Mouse (Mus musculus): ENCODE measurements around the gene Akap3.

Gene Akap3

DNA sequence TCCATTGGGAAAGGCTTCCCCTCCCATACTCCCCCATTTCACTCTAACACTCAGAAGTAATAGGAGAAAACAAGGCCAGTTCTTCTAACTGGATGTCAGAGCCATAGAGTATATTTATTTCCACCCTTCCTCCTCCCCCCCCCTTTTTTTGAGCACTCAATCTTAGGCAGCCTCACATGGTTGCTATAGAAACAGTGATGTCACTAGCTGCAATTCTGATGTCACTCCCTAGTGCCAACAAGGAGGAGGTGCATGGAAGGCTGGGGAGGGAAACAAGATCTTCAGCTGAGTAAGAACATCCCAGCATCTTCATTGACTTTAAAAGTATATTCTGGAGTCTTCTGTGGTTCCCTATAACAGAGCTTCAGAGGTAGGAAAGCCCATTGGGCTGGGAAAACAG is at the start of gene Akap3:
TSS of gene Akap3 (plus strand) at position 218 of the 400 bp plus-strand sequence.
- in situ Hi-C loops (cut with MboI; ENCODE audit: unreplicated experiment in 2 of 2), result loop anchor here in 1 of 2 experiments (5.0 kb wide), 1 partner anchor 84 kb away; the partner anchor contains the start of genes D6Wsu163e and Rad51ap1

- in situ Hi-C loops (cut with MboI; ENCODE audit: unreplicated experiment in 2 of 2), result loop anchor here (10.0 to 25.0 kb wide), 2 partner anchors 306 to 318 kb away; partner anchors contain the start of gene Tigar (in 1 of the 2)
Observed at GRCm38 (mm10) chr6:126806783-126807182, 46.1 kb upstream of the Akap3 start.

GRCm38 (mm10) chr6:126808134-126808533 is 44.8 kb upstream of the Akap3 start:
- in situ Hi-C loops (cut with MboI; ENCODE audit: unreplicated experiment in 2 of 2), result loop anchor here (10.0 to 25.0 kb wide), 2 partner anchors 304 to 317 kb away; partner anchors contain the start of gene Tigar (in 1 of the 2)

DNA sequence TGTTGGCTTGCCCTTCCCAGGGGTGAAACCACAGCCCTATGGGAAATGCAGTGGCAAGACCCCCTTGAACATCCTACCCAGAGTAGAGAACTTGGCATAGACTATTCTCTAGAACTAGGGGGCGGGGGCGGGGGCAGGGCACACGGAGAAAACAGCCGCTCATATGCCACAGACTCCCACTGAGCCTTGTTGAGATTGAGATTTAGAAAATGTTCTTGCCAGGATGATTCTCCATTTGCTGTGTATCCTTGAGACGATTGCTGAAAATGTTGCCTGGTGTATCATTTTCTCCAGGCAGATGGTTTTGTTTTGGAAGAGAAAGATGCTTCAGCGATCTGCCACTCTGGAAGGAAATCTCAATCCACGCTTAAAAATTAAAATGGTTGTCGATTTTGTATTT is 44.3 kb upstream of the Akap3 start:
- in situ Hi-C loops (cut with MboI; ENCODE audit: unreplicated experiment in 2 of 2), result loop anchor here (10.0 to 25.0 kb wide), 2 partner anchors 304 to 316 kb away; partner anchors contain the start of gene Tigar (in 1 of the 2)

GRCm38 (mm10) chr6:126811481-126811880 is 41.4 kb upstream of the Akap3 start:
- in situ Hi-C loops (cut with MboI; ENCODE audit: unreplicated experiment in 2 of 2), result loop anchor here in 1 of 2 experiments (25.0 kb wide), 1 partner anchor 301 kb away; the partner anchor contains the start of gene Tigar

DNA sequence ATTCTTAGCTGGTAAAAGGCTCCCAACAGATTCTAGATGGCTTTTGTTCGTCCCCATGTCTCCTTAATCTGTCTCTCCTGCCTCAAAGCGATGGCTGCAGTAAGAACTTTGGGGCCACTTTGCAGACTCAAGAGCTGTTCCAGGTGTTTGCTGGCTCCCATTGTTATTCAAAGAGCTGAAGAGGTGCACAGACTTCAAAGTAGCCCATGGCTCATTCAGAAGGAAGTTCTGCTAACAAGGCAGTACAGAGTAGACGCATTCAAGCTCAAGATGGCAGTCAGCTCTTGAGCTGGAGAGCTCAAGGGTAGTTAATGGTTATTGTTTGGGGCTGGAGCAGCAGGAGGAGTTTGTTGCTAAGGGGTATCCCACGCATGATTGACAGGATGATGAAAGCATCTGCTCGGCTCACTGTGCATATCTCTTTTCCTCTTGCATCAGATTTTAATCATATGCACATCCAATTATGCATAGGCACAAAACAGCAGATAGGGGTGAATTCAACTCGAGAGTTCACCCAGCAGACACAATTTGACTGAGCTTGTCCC is 37.6 kb upstream of the Akap3 start:
- in situ Hi-C loops (cut with MboI; ENCODE audit: unreplicated experiment in 2 of 2), result loop anchor here in 1 of 2 experiments (25.0 kb wide), 1 partner anchor 297 kb away; the partner anchor contains the start of gene Tigar

- in situ Hi-C loops (cut with MboI; ENCODE audit: unreplicated experiment in 2 of 2), result loop anchor here in 1 of 2 experiments (25.0 kb wide), 1 partner anchor 296 kb away; the partner anchor contains the start of gene Tigar
Observed at GRCm38 (mm10) chr6:126816338-126816737, 36.6 kb upstream of the Akap3 start.

DNA sequence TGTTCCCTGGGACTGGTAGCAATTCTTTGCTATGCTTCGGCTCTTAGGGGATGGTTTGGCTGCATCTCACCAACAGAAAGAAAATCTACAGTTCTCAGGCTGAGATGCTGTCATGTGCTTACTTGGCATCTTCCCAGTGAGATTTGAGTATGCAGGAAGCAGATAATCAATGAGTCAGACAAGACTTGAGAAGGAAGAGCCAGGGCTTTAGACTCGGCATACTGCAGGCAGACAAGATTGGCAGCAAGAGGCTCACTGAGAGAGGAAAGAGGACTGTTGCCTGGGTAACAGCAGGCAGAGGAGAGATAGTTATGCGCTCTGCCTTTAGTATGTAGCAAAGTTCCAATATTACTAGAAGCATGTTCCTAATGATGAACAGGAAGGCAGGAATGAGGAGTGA is 29.8 kb upstream of the Akap3 start:
- in situ Hi-C loops (cut with MboI; ENCODE audit: unreplicated experiment in 2 of 2), result loop anchor here in 1 of 2 experiments (25.0 kb wide), 1 partner anchor 289 kb away; the partner anchor contains the start of gene Tigar

- in situ Hi-C loops (cut with MboI; ENCODE audit: unreplicated experiment in 2 of 2), result no loop called here
Observed at GRCm38 (mm10) chr6:126836628-126837027, 16.3 kb upstream of the Akap3 start.

DNA sequence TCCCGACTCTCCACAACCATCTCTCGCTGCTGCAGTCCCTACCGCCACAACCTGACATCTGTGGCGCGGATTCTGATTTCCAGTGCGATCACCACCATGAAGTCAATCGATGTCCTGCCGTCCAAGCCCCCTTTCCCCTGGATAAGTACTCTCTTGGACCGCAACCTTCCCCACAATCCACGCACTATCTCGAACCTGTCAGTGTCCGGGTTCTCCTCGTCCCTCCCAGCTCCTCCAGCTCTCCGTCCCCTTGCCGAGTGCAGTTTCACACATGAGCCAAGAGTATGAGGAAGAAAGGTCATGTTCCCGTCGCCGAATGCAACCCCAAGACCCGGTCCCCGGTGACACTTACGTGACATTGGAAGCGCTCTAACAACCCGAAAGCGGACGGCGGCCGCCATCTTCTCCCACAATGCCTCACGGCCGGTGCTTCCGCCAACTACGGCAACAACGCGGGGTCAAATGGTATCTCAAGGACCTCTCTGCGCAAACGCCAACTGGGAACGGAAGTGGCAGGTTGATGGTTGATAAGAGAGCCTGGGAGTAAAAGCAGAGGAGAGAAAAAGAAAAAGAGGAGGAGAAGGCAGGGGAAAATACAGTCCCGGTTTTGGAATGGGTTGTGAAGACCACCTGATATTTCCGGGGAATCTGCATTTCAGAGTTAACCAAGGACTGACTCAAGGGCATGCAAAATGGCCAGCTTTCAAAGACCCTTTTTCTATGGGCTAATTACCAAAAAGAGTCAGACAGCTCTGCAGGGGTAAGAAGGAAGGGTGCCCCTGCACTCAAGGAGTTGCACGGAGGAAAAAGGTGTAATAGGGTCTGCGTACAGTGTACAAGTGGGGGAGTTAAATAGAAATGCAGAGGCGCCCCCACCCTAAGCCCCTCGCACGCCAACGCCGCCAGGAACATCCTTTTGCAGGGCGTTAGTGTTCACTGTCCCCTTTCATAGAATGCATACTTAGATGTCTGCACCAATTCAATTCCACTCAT is 3.9 kb upstream of the Akap3 start, which contains the start of gene Ndufa9:
TSS of gene Ndufa9 (minus strand) at position 425 of the 993 bp plus-strand sequence.
- in situ Hi-C loops (cut with MboI; ENCODE audit: unreplicated experiment in 2 of 2), result no loop called here

GRCm38 (mm10) chr6:126877118-126877517 is 24.2 kb downstream of the Akap3 start:
- in situ Hi-C loops (cut with MboI; ENCODE audit: unreplicated experiment in 2 of 2), result no loop called here

DNA sequence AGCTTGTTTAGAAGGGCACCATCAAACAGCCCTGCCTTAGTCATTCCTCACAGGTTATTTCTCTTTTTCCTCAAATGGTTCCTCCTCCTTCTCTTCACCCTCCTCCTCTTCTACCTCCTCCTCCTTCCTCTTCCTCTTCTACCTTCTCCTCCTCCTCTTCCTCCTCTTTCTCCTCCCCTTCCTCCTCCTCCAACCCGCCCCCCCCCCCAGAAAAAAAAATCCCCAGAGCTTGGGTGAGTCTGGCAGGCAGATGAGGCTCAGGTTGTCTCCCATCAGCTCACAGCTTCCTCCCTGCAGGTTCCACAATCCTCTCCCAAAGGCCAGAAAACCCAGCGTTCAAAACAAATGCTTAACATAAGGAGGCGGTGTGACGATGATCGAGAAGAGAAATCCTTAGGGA is 54.5 kb downstream of the Akap3 start:
- in situ Hi-C loops (cut with MboI; ENCODE audit: unreplicated experiment in 2 of 2), result no loop called here

DNA sequence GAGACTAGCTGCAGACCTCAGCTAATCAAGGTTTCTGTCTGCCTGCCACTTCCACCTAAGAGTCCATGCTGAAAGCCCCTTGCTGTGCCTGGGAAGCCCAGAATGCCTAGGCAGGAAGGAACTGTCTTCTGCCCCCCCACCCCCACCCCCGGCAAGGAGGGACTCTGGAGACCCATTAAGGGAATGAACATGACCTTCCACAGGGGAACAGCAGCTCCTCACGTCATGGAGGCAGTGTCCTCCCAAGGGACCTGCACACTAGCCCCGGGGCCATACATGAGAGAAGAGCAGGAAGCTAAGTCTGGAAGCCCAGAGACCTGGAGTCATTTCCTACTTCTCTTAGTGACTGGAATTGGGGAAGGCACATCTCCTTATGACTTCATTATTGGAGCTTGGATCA is 55.0 kb downstream of the Akap3 start:
- in situ Hi-C loops (cut with MboI; ENCODE audit: unreplicated experiment in 2 of 2), result no loop called here

GRCm38 (mm10) chr6:126910727-126911126 is 57.8 kb downstream of the Akap3 start:
- in situ Hi-C loops (cut with MboI; ENCODE audit: unreplicated experiment in 2 of 2), result no loop called here

DNA sequence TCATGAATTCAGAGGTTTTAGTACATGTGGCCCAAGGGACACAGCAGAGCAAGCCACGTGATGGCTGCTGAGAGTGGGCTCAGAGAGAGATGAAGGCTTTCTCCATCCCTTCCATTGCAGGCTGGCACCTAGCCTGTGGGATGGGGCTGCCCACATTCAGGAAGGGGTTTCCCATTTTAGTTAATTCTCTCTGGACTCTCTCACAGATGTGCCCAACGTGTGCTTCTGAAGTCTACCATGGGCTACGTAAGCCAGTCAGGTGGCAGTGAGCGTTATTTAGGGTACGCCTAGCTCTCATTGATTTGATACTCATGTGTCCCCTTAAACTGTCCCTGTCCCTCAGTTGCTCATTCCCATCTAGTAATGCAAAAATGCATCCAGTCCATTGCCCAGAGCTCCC is 62.0 kb downstream of the Akap3 start:
- in situ Hi-C loops (cut with MboI; ENCODE audit: unreplicated experiment in 2 of 2), result no loop called here

- in situ Hi-C loops (cut with MboI; ENCODE audit: unreplicated experiment in 2 of 2), result no loop called here
Observed at GRCm38 (mm10) chr6:126921111-126921881, 68.4 kb downstream of the Akap3 start, which contains the start of gene Dyrk4. TSS of gene Dyrk4 (minus strand) at chr6:126921839.

Measured in v-Abl transformed pro-B cells (cell line).